Mouse (Mus musculus) bone marrow macrophage, adult 2 months (primary cell): ENCODE data around the gene Gm20388.

Source experiments
- CTCF ChIP-seq: IDR thresholded peaks from 2 replicates; pipeline ENCODE4 v1.5.1; 2012; ENCODE audit warnings: low read depth, mild to moderate bottlenecking, low read length, moderate library complexity
- POLR2A ChIP-seq: IDR thresholded peaks from 2 replicates; pipeline ENCODE4 v1.6.1; 2012; ENCODE audit warnings: mild to moderate bottlenecking, low read depth, low read length, borderline replicate concordance

GRCm38 (mm10) chr8:121847987-121848386, 1937.3 kb downstream of the Gm20388 start:
- TF ChIP-seq CTCF (no peak), POLR2A (no peak)
